Mouse (Mus musculus): ENCODE data around the gene Lurap1.

The Lurap1 gene

GRCm38 (mm10) chr4:116164759-116165554 lies 13.8 kb upstream of the Lurap1 start:
- no peak for ATAC-seq (ENCODE audit: insufficient number of reproducible peaks, low FRiP score, low TSS enrichment)

DNA sequence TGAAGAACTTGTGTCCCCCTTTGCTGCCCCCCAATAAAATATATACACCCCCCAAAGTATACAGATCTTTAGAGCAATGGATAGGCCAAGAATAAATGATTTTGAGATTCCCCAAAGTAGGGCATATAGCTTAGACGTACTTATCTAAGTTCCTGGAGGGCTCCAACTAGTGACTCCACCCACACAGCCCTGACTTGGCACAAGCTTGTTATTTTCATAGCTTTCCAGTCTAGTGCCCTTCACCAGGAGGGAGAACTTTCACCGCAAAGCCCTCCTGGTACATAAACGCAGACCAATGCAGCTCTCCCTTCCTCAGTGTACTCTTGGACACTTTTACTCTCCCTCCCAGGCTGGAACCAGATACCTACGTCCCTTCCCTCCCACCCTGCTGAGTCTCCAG lies 11.0 kb upstream of the Lurap1 start:
- ATAC-seq (ENCODE audit: insufficient number of reproducible peaks, low FRiP score, low TSS enrichment), result no peak

GRCm38 (mm10) chr4:116160769-116161168 lies 9.6 kb upstream of the Lurap1 start:
- no peak for ATAC-seq (ENCODE audit: insufficient number of reproducible peaks, low FRiP score, low TSS enrichment)

GRCm38 (mm10) chr4:116159912-116160311 lies 8.8 kb upstream of the Lurap1 start:
- no peak for ATAC-seq (ENCODE audit: insufficient number of reproducible peaks, low FRiP score, low TSS enrichment)

- ATAC-seq (ENCODE audit: insufficient number of reproducible peaks, low FRiP score, low TSS enrichment), result no peak
Observed at GRCm38 (mm10) chr4:116157882-116158281, 6.7 kb upstream of the Lurap1 start.

GRCm38 (mm10) chr4:116152702-116153101 lies 1.6 kb upstream of the Lurap1 start:
- no peak for ATAC-seq (ENCODE audit: insufficient number of reproducible peaks, low FRiP score, low TSS enrichment)

GRCm38 (mm10) chr4:116150862-116151221 lies 296 bp downstream of the Lurap1 start:
- ATAC-seq (ENCODE audit: insufficient number of reproducible peaks, low FRiP score, low TSS enrichment), result no peak

DNA sequence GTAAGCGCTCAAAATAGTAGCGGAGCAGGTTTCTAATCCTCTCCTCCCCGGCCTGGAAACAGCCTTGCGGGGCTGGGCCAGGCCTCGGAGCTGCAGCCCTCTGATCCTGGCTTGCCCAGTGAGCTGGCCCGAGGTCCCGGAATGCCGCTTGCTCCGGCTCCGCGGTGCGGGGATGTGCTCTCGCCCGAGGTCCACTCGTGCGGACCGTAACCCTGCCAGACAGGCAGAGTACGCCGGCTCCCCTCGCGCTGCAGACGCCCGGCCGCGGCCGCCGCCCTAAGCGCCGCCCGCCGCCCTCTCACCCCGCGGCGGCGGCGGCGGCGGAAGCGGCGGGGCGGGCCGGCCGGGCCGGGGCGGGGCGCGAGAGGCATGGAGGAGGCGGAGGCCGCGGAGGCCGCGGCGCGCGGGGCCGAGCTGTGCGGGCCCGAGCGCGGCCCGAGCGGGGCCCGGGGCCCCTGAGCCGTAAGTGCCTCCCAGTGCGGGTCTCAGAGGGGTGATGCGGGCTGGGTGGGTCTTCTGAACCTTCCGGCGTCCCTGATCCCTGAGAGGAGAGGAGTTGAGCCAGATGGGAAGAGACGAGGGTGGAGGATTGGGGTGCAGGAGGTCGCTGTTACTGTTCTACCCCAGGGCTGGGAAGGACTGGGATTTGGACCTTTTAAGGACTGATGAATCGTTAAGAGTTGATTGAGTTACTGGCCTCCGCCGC lies 829 bp downstream of the Lurap1 start:
- ATAC-seq (ENCODE audit: insufficient number of reproducible peaks, low FRiP score, low TSS enrichment), result peak; percentile 86

DNA sequence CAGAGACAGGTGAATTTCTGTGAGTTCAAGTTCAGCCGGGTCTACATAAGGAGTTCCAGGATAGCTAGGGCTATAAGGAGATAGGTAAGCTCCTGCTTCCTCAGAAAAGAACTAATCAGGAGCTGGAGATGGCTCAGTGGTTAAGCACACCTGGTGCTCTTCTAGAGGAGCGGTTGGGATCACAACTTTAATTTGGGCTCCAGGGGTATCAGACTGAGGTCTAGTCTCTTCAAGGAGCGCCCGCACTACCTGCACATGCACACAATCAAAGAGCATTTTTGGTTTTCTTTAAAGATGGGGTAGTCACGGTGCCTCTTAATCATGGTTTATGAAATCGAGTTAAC lies 1.4 kb downstream of the Lurap1 start:
- ATAC-seq (ENCODE audit: insufficient number of reproducible peaks, low FRiP score, low TSS enrichment), result peak; percentile 15; the same call in 1 of the 2 replicates

- ATAC-seq (ENCODE audit: insufficient number of reproducible peaks, low FRiP score, low TSS enrichment), result peak; percentile 12; the same call in 1 of the 2 replicates
Observed at GRCm38 (mm10) chr4:116143891-116144717, 7.0 kb downstream of the Lurap1 start.

DNA sequence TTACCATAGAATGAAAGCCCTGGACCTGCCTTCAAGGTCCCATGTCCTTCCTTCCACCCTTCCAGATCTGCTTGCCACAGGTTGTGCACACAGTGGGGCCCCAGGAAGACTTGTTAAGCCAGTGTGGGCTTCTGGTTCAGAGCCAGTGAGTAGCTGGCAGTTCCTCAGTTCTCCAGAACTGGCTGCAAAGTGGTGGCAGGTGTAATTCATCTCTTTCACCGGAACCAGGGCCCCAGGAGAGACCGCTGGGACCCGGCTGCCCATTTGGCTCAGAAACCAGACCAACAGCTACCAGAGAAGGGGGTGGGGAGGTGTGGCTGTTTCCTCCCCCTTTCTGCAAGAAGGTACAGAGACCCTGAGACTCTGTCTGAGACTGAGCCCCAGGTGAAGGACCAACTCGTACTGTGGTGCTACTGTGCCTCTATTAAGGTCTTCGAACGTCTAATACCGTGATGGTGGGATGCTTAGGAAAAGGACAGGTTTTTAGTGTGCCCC lies 7.8 kb downstream of the Lurap1 start:
- ATAC-seq (ENCODE audit: insufficient number of reproducible peaks, low FRiP score, low TSS enrichment), result peak; percentile 91

DNA sequence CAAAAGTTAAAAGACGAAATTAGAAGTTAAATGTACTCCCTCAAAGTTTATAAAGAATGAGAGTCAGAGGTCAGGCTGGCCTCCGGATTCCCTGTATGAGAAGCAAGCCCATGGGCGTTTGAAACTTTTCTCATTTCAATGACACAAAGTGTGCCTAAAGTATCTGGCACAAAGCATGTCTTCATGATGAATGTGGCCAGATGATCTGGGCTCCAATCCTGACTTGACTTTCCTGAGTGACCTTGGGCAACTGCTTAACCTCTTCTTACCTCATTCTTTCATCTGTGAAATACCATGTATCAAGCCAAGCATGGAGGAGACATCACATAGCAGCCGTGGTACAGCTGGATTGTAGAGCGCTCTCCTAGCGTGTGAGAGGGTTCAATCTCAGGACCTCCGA lies 8.9 kb downstream of the Lurap1 start:
- ATAC-seq (ENCODE audit: insufficient number of reproducible peaks, low FRiP score, low TSS enrichment), result no peak

DNA sequence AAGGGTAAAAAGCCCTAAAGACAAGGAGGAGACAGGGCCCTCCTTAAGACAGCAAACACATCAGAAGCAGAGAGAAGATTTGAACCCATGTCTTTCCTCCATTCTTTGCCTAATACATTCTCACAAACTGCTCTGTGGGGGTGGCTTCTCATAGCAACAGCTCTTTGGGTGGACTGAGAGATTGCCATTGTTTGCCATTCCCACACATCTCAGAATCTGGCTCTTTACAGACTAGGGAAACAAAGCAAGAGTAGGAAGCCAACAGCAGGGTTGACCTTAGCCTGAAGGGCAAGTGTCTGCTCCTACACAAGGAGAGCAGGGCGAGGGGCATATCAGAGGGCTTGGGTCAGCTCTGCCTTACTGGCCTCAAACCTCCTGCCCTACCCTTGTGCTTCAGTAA lies 9.4 kb downstream of the Lurap1 start:
- ATAC-seq (ENCODE audit: insufficient number of reproducible peaks, low FRiP score, low TSS enrichment), result no peak

DNA sequence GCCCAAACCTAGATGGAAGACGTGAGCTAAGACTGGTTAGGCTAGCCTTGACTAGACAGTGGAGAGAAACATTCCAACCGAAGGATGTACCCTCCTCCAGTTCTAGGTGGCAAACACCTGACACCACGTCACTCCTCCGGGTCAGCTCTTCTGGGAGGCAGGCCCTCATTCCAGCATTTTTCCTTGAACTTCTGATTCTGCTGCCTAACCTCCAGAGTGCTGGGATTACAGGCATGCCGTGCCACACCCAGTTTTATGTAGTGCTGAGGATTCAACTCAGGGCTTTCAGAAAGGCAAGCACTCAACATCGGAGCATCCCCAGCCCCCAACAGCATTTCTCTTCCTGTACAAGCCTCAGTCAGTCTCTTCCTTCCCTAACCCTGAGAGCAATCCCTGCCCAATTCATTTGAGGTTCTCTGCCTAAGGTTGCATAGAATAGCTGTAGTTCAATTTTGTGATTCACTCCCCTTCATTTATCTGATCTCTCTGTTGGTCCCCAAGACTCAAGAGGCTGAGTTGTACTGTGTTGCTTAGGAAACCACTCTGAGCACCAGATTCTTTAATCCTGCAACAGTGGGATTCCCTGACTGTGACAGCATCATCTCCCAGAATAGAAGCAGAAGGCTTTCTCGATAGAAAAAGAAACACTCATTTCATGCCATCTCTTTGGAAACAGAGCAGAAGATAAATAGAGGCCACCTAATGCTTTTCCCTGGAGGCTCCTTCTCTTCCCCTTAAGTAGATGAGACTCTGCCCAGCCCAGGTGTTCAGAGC lies 10.2 kb downstream of the Lurap1 start:
- no peak for ATAC-seq (ENCODE audit: insufficient number of reproducible peaks, low FRiP score, low TSS enrichment)

GRCm38 (mm10) chr4:116137421-116137996 lies 13.6 kb downstream of the Lurap1 start:
- no peak for ATAC-seq (ENCODE audit: insufficient number of reproducible peaks, low FRiP score, low TSS enrichment)

DNA sequence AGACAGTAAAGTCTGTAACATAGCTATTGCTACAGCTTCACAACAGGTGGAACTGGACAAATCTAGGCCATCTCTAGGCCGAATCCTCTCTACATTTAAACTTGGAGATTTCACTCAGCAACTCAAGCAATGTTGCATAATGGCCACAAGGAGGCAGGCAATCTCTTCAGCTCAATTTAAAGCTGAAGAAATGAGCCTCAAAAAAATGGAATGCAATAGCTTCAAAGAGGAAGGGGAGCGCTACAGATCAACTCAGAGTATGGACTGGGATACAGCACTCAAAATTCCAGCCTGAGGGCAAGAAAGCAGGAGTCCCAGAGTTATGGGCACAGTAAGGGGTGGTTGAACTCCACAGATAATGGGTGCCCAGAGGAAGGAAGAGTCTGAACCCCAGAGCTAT lies 16.1 kb downstream of the Lurap1 start:
- ATAC-seq (ENCODE audit: insufficient number of reproducible peaks, low FRiP score, low TSS enrichment), result no peak

DNA sequence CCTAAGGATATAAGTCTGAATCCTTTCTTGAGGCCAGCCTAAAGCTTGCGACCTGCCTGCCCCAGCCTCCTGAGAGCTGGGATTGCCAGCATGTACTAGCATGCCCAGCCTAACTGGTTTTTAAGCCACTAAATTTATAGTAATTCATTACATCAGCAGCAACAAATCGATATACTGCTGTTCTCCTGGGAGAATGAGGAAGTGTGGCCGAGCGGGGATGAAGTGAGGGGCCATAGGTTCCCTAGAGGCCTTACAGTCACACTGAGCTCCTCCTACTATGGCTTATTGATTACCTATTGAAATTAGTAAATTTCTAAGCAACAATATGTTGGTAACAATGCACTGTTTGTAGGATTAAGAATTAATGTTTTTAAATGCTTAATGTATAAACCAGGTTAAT lies 18.0 kb downstream of the Lurap1 start:
- ATAC-seq (ENCODE audit: insufficient number of reproducible peaks, low FRiP score, low TSS enrichment), result no peak

- no peak for ATAC-seq (ENCODE audit: insufficient number of reproducible peaks, low FRiP score, low TSS enrichment)
Observed at GRCm38 (mm10) chr4:116127956-116128355, 23.2 kb downstream of the Lurap1 start.

GRCm38 (mm10) chr4:116125803-116126386 lies 25.2 kb downstream of the Lurap1 start:
- no peak for ATAC-seq (ENCODE audit: insufficient number of reproducible peaks, low FRiP score, low TSS enrichment)

Data from cerebellum, adult (tissue).